Mouse (Mus musculus) embryonic facial prominence, embryonic 13.5 days (tissue): ENCODE results near the gene Fam213a. TPM values are rescaled to one million over a fixed set of nuclear protein-coding genes. Genes with fewer than 3 reads are reported as not detected.
"Not testable (repeated sequence)": the region's sequence is repeated elsewhere in the genome, so short reads cannot be mapped to it uniquely, and the experiment has no call there.

Experiments
- ATAC-seq: fragments of 200-750 bp; cut with Nextera tagmentation; 2 replicates; pipeline ENCODE4 v1.8.0; 2017; ENCODE audit warnings: low read depth; ENCODE audit not compliant: insufficient number of reproducible peaks, insufficient read depth, low FRiP score, low TSS enrichment
- H3K27ac ChIP-seq: fragments of 300-500 bp; sonication (generic); 2 replicates; pipeline ENCODE4 v1.5.1; 2015; ENCODE audit warnings: moderate library complexity, mild to moderate bottlenecking, inconsistent platforms
- H3K27me3 ChIP-seq: fragments of 300-500 bp; sonication (generic); 2 replicates; pipeline ENCODE4 v1.6.1; 2015; ENCODE audit warnings: mild to moderate bottlenecking, inconsistent platforms
- H3K36me3 ChIP-seq: fragments of 300-500 bp; sonication (generic); 2 replicates; pipeline ENCODE4 v1.6.1; 2015; ENCODE audit warnings: mild to moderate bottlenecking, inconsistent platforms
- H3K4me1 ChIP-seq: fragments of 300-500 bp; sonication (generic); 2 replicates; pipeline ENCODE4 v1.6.1; 2015; ENCODE audit warnings: inconsistent platforms
- H3K4me2 ChIP-seq: fragments of 300-500 bp; sonication (generic); 2 replicates; pipeline ENCODE4 v1.6.1; 2015; ENCODE audit warnings: moderate library complexity, mild to moderate bottlenecking, inconsistent platforms
- H3K4me3 ChIP-seq: fragments of 300-500 bp; sonication (generic); 2 replicates; pipeline ENCODE4 v1.5.1; 2015; ENCODE audit warnings: mild to moderate bottlenecking, inconsistent platforms
- H3K9ac ChIP-seq: fragments of 300-500 bp; sonication (generic); 2 replicates; pipeline ENCODE4 v1.6.1; 2015; ENCODE audit warnings: mild to moderate bottlenecking, inconsistent platforms
- H3K9me3 ChIP-seq: fragments of 300-500 bp; sonication (generic); 2 replicates; pipeline ENCODE4 v1.6.1; 2016; ENCODE audit warnings: inconsistent platforms
- WGBS: fragments of 180-500 bp; shearing (Covaris S2); methylation state at CpG from one replicate; pipeline ENCODE4 v1.1.7; 2015; ENCODE audit warnings: mixed read lengths; 5-methylcytosine and 5-hydroxymethylcytosine counted together
- polyA plus RNA-seq: library from polyadenylated mRNA; unstranded; fragments of >200 nt; fragmentation: Nextera tagmentation; extraction: Ambion mirVana; gene quantifications from 2 replicates; pipeline ENCODE4 v1.2.1, GENCODE M21; 2015

Gene Fam213a
- 99.4 and 119 TPM in 2 replicates for polyA plus RNA-seq

DNA sequence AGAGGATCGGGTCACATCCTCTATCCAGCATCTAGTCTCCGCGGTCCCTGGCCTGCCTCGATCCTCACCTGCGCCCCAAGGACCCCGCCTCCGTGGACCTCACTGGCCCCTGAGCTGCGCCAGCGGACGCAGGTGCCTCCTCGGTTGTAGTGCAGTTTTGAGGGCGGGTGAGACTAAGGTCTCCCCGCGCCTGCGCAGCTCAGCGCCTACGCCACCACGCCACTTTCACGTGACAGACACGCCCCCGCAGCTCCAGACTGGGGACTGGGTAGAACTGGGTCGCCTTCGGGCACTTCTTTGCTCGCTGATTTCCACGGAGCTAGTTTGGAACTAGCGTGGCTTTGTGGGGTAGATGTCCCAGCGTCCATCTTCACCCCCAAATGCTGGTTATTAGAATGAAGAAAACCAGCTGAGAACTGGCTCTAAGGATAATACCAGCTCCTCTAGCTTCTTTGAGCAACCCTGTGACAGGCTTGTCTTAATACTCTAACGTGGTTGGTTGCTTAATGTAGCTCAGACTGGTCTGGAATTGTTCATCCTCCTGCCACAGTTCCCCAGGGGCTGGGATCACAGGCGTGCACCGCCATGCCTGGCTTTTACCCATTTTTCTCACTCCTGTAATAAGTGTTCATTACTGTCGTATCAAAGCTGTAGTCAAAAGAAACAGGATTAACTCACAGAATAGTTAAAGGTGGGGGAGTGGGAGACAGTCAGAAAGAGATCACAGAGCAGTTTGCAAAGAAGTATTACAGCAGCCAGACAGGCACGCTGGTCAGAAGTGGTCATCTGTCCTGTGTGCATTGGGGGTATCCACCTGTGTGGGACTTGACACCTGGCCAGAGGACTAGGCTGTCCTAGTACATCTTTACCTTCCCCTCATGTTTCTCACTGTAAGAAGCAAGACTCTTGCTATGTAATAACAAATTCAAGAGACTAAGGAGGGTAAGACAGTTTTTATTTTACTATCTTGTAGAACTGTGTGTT is at the start of gene Fam213a:
Fam213a (minus strand) TSS at position 159 of the 984 bp plus-strand sequence.
- peak within 1 kb of the TSS; percentile 86 for H3K4me2 ChIP-seq
- peak; percentile 93 for ATAC-seq
- WGBS, result 2% methylated on average over 32 of the region's 32 CpGs
- H3K27me3 ChIP-seq, result no peaks in the 10 kb centered on the region
- peak within 1 kb of the TSS; percentile 64 for H3K4me3 ChIP-seq
- H3K36me3 ChIP-seq, result no peaks in the 10 kb centered on the region
- H3K9ac ChIP-seq, result peak within 1 kb of the TSS; percentile 81
- H3K27ac ChIP-seq, result peak within 1 kb of the TSS; percentile 58
- H3K4me1 ChIP-seq, result peaks cover 26% of the 10 kb centered on the region
- H3K9me3 ChIP-seq, result no peaks in the 10 kb centered on the region

DNA sequence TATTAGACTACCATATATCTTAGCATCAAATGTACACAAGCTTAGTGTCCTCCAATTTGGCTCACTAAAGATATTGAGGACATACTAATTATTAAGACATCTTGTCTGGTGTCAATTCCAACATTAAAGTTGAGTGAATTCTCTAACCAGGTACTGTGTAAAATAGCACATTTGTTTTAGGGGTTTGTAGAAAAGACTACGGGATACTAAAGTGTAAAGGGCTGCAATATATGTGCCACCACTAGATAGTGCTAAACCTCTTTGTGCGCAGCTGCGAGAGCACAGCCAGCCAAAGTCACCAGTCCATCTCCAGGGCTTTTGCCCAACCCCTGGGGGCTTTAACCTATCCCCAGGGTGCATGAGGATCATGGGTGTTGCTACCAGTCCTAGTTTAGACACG is 39.6 kb upstream of the Fam213a start:
- not testable (repeated sequence) for H3K4me1 ChIP-seq, H3K9me3 ChIP-seq, H3K36me3 ChIP-seq, H3K27ac ChIP-seq, ATAC-seq, H3K4me3 ChIP-seq, H3K9ac ChIP-seq, H3K27me3 ChIP-seq, H3K4me2 ChIP-seq
- WGBS, result 72% methylated on average over 3 of the region's 4 CpGs

DNA sequence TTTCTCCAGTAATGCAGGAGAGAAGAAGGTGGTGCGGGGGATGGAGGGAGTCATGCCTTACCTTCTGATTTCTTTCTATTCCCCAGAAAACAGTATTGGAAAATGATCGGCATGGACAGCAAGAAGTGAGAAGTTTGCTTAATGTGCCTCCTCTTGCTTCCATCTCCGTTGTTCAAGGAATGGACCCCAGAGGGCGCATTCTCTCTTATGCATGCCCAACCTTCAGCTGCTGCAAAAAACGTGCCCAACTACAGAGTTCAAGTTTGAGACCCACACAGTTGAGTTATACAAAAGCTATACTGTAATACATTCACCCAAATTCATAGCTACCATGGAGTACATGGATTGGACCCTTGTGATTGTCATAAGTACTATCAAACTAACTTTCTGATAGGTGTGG is 38.9 kb upstream of the Fam213a start:
- Histone ChIP-seq H3K9me3 (no peaks in the 10 kb centered on the region), H3K9ac (no peak overlapping the region), H3K36me3 (no peaks in the 10 kb centered on the region), H3K4me1 (no peaks in the 10 kb centered on the region), H3K4me3 (no peak overlapping the region), H3K4me2 (no peak overlapping the region), H3K27me3 (no peaks in the 10 kb centered on the region), H3K27ac (no peak overlapping the region)
- 79% methylated on average over 5 of the region's 5 CpGs for WGBS
- ATAC-seq, result no peak

- Histone ChIP-seq H3K4me1 (no peaks in the 10 kb centered on the region), H3K4me2 (no peak overlapping the region), H3K9me3 (no peaks in the 10 kb centered on the region), H3K36me3 (no peaks in the 10 kb centered on the region), H3K27ac (no peak overlapping the region), H3K4me3 (no peak overlapping the region), H3K27me3 (no peaks in the 10 kb centered on the region), H3K9ac (no peak overlapping the region)
- no peak for ATAC-seq
- 71% methylated on average over 6 of the region's 6 CpGs for WGBS
These were observed 36.9 kb upstream of the Fam213a start for GRCm38 (mm10) chr14:41050471-41050870.

DNA sequence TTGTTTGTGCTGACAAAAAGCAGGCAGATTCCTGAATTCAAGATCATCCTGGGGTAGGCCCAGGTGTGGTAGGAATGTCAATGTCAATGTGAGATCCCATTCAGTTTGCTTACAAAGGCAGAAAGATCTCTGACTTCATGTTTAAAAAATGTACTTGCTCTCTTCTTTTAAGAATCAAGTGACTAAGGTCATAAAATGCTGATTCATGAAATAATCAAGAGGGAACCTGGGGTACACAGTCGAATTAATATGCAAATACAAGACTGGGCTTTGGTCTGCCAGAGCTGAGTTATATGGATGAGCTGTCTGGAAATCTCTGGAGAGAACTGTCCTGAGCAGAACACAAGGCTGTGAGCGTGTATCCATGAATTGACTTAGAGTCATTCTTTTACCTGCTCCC is 33.8 kb upstream of the Fam213a start:
- no peaks in the 10 kb centered on the region for H3K27me3 ChIP-seq
- 86% methylated on average over 2 of the region's 2 CpGs for WGBS
- H3K4me3 ChIP-seq, result no peak overlapping the region
- no peaks in the 10 kb centered on the region for H3K4me1 ChIP-seq
- no peaks in the 10 kb centered on the region for H3K36me3 ChIP-seq
- no peaks in the 10 kb centered on the region for H3K9me3 ChIP-seq
- no peak overlapping the region for H3K4me2 ChIP-seq
- H3K9ac ChIP-seq, result no peak overlapping the region
- no peak overlapping the region for H3K27ac ChIP-seq
- ATAC-seq, result no peak

GRCm38 (mm10) chr14:41035146-41035798 is 21.7 kb upstream of the Fam213a start:
- no peak overlapping the region for H3K27ac ChIP-seq
- H3K9me3 ChIP-seq, result no peaks in the 10 kb centered on the region
- no peak overlapping the region for H3K4me3 ChIP-seq
- H3K36me3 ChIP-seq, result no peaks in the 10 kb centered on the region
- ATAC-seq, result no peak
- no peaks in the 10 kb centered on the region for H3K27me3 ChIP-seq
- no peak overlapping the region for H3K9ac ChIP-seq
- peaks cover 4% of the 10 kb centered on the region; the same call in 1 of the 2 replicates for H3K4me1 ChIP-seq
- WGBS, result 32% methylated on average over 6 of the region's 6 CpGs
- H3K4me2 ChIP-seq, result no peak overlapping the region

GRCm38 (mm10) chr14:41033135-41034110 is 19.8 kb upstream of the Fam213a start:
- Histone ChIP-seq H3K4me1 (peaks cover 4% of the 10 kb centered on the region; the same call in 1 of the 2 replicates), H3K9me3 (no peaks in the 10 kb centered on the region), H3K27me3 (no peaks in the 10 kb centered on the region), H3K36me3 (no peaks in the 10 kb centered on the region), H3K9ac (no peak overlapping the region), H3K27ac (no peak overlapping the region), H3K4me2 (no peak overlapping the region), H3K4me3 (no peak overlapping the region)
- WGBS, result 56% methylated on average over 13 of the region's 13 CpGs
- no peak for ATAC-seq

- no peak overlapping the region for H3K4me3 ChIP-seq
These were observed 17.5 kb upstream of the Fam213a start for GRCm38 (mm10) chr14:41030989-41031513.

DNA sequence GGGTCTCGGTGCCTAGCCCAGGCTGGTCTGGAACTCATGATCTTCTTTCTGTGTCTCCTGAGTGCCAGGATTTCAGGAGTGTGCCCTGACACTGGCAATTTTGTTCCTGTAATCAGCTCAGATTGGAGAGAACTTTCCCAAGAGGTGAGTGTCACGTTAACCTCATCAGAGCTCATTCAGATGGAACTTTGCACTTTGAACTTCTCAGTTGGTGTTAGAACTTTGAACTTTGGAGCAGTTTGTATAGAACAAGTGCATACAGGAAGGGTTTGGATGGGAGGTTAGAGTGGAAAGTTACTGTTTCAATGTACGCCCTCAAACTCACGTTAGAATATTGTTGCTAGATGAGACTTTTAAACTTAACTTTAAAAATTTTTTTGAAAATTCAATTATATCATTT is 15.7 kb upstream of the Fam213a start:
- H3K27me3 ChIP-seq, result no peaks in the 10 kb centered on the region
- peaks cover 4% of the 10 kb centered on the region; the same call in 1 of the 2 replicates for H3K4me1 ChIP-seq
- no peaks in the 10 kb centered on the region for H3K9me3 ChIP-seq
- H3K36me3 ChIP-seq, result no peaks in the 10 kb centered on the region
- H3K4me2 ChIP-seq, result no peak overlapping the region
- 65% methylated on average over 4 of the region's 4 CpGs for WGBS
- H3K27ac ChIP-seq, result no peak overlapping the region
- ATAC-seq, result no peak
- no peak overlapping the region for H3K9ac ChIP-seq
- no peak overlapping the region for H3K4me3 ChIP-seq

More at GRCm38 (mm10) chr14:41030989-41031513, 17.5 kb upstream of the Fam213a start:
- peaks cover 4% of the 10 kb centered on the region; the same call in 1 of the 2 replicates for H3K4me1 ChIP-seq
- no peaks in the 10 kb centered on the region for H3K36me3 ChIP-seq
- no peaks in the 10 kb centered on the region for H3K9me3 ChIP-seq
- H3K27me3 ChIP-seq, result no peaks in the 10 kb centered on the region
- WGBS, result 88% methylated on average over 6 of the region's 6 CpGs
- ATAC-seq, result no peak
- no peak overlapping the region for H3K27ac ChIP-seq
- no peak overlapping the region for H3K9ac ChIP-seq
- H3K4me2 ChIP-seq, result no peak overlapping the region

DNA sequence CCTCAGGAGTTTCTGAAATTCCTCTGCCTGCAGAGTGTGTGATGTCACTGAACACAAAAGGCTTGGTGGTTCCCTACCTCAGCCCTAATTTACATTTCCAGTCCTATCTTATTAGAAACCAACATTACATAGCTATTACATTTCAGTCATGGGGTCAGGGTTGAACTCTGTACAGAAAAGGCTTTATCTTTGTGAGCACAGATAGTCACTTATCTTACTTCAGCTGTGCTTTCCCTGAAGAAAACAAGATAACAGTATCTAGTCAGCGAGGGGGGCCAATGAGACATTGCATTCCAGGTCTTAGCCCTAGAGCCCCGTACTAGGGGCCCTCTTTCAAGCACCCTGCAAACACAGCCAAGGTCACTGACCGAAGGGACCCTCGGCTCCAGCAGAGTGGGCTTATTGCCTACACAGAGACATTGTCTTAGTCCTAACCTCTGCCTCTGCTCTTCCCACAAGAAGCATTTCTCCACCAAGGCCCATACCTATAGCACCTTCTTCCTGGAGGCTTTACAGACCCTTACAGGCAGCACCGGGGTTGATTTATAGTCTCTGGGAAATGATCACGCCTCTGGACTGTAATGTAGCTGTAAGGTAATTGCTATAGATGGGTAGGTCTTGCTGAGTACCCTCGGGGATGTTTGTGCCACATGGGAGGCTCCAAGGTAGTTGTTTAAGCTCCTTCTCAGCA is 12.2 kb upstream of the Fam213a start:
- no peak overlapping the region for H3K4me2 ChIP-seq
- H3K9me3 ChIP-seq, result no peaks in the 10 kb centered on the region
- H3K4me1 ChIP-seq, result no peaks in the 10 kb centered on the region
- no peaks in the 10 kb centered on the region for H3K27me3 ChIP-seq
- 80% methylated on average over 7 of the region's 7 CpGs for WGBS
- no peak overlapping the region for H3K27ac ChIP-seq
- no peak for ATAC-seq
- H3K4me3 ChIP-seq, result no peak overlapping the region
- no peaks in the 10 kb centered on the region for H3K36me3 ChIP-seq
- H3K9ac ChIP-seq, result no peak overlapping the region
